Mouse (Mus musculus): ENCODE results near the gene Hmgcs2. TPM values are rescaled to one million over a fixed set of nuclear protein-coding genes. Genes with fewer than 3 reads are reported as not detected.
A peak's percentile ranks its signal among the peaks of the same experiment; 100 is the strongest.

Gene Hmgcs2
- total and polyA plus RNA-seq, 2 experiments = 765 to 1,077 TPM

DNA sequence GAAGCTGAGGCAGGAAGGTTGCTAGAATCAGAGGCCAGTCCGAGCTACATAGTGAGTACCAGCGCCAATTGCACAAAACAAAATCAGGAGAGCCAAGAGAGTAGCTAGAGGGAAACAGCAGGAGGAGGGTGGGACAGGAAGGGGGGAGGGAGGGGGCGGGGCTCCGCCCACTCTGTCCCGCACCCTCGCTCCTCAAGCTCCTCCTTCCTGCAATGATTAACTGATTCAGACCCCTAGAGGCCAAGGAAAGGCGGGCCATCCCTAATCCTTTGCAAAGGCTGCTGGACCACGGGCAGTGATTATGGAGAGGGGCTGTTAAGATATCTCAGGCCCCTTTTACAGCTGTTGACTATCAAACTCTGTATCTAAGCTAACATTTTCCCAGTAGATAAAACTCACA, 68.5 kb downstream of the Hmgcs2 start:
- TF ChIP-seq POLR2A (IDR thresholded peaks at IDR 0.05; ENCODE audit: extremely low read depth, insufficient read depth, low read length) = no peak
- no peak for TF ChIP-seq CTCF (IDR thresholded peaks at IDR 0.05; ENCODE audit: low read depth, low read length)
- Histone ChIP-seq H3K27me3 (ENCODE audit: control insufficient read depth, insufficient read depth, low read length) (0 out of 2 replicates have a peak, but pooled peaks cover 2% of the 10 kb centered on the region), H3K79me2 (ENCODE audit: control insufficient read depth, insufficient read depth, low read length) (no peaks in the 10 kb centered on the region), H3K4me3 (ENCODE audit: insufficient read depth, low read depth, low read length) (no peak overlapping the region), H3K27ac (replicated peaks; ENCODE audit: insufficient read depth, low read depth, low read length) (no peak overlapping the region), H3K36me3 (ENCODE audit: control insufficient read depth, insufficient read depth, low read length) (no peaks in the 10 kb centered on the region), H3K4me1 (ENCODE audit: control insufficient read depth, insufficient read depth, low read length) (no peaks in the 10 kb centered on the region), H3K9ac (ENCODE audit: low read depth, low read length) (no peak overlapping the region)
- 25% methylated on average over 8 of the region's 8 CpGs for WGBS
- peak; percentile 12 for DNase-seq (ENCODE audit: extremely low read depth, low read depth, low spot score)

DNA sequence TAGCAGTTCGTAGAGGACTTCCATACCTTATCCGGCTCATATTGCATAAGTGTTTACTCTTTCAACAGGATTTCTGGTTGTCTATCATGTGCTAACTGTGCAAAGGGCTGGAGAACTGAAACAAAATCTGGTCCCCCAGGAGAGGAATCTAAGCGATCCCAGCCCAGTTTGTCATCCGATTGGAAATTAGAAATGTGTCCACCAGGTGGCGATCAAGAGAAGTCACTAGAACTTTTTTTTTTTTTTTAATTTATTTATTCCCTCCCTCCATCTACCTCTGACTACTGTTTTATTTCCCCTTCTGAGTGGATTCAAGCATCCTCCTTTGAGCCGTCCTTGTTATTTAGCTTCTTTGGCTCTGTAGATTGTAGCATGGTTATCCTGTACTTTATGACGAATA, 73.7 kb downstream of the Hmgcs2 start:
- DNase-seq (ENCODE audit: extremely low read depth, low read depth, low spot score) = peak; percentile 28
- no peak overlapping the region for H3K27ac ChIP-seq (replicated peaks; ENCODE audit: insufficient read depth, low read depth, low read length)
- no peaks in the 10 kb centered on the region for H3K36me3 ChIP-seq (ENCODE audit: control insufficient read depth, insufficient read depth, low read length)
- 26% methylated on average over 7 of the region's 7 CpGs for WGBS
- H3K79me2 ChIP-seq (ENCODE audit: control insufficient read depth, insufficient read depth, low read length) = no peaks in the 10 kb centered on the region
- TF ChIP-seq POLR2A (IDR thresholded peaks at IDR 0.05; ENCODE audit: extremely low read depth, insufficient read depth, low read length) (no peak), CTCF (IDR thresholded peaks at IDR 0.05; ENCODE audit: low read depth, low read length) (peak; percentile 14; the same call in 1 of the 2 replicates)
- no peak overlapping the region for H3K9ac ChIP-seq (ENCODE audit: low read depth, low read length)
- no peak overlapping the region for H3K4me3 ChIP-seq (ENCODE audit: insufficient read depth, low read depth, low read length)
- H3K4me1 ChIP-seq (ENCODE audit: control insufficient read depth, insufficient read depth, low read length) = no peaks in the 10 kb centered on the region
- no peaks in the 10 kb centered on the region for H3K27me3 ChIP-seq (ENCODE audit: control insufficient read depth, insufficient read depth, low read length)

DNA sequence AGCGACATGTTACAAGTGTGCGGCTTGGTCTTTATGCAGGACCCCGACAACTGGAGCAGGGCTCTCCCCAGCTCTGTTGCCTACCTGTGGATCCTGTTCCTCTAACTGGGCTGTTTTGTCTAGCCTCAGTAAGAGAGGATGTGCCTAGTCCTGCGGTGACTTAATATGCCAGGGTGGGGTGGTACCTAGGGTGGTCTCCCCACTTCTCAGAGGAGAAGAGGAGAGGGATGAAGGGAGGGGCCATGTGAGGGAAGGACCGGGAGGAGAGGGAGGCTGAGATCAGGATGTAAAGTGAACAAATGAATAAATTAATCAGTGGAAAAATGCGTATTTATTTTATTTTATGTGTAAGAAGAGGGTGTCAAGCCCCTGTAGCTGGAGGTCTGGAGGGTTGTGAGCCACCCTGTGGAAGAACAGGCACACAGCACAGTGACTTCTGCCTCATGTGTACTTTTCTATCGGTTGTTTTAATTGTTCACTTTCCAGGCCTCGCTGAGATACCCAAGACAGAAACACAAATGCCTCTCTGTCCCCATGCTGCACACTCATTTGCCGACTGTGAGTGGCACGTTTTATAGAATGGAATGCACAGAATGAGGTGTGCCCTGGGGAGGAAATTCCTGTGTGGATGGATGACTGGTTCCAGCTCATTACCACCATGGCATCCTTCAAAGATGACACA, 75.2 kb downstream of the Hmgcs2 start:
- WGBS = 86% methylated on average over 10 of the region's 10 CpGs
- TF ChIP-seq CTCF (IDR thresholded peaks at IDR 0.05; ENCODE audit: low read depth, low read length) = no peak
- no peak for TF ChIP-seq POLR2A (IDR thresholded peaks at IDR 0.05; ENCODE audit: extremely low read depth, insufficient read depth, low read length)
- no peak overlapping the region for H3K9ac ChIP-seq (ENCODE audit: low read depth, low read length)
- no peak overlapping the region for H3K27ac ChIP-seq (replicated peaks; ENCODE audit: insufficient read depth, low read depth, low read length)
- H3K4me3 ChIP-seq (ENCODE audit: insufficient read depth, low read depth, low read length) = no peak overlapping the region
- no peak for DNase-seq (ENCODE audit: extremely low read depth, low read depth, low spot score)
- no peaks in the 10 kb centered on the region for H3K4me1 ChIP-seq (ENCODE audit: control insufficient read depth, insufficient read depth, low read length)
- H3K79me2 ChIP-seq (ENCODE audit: control insufficient read depth, insufficient read depth, low read length) = no peaks in the 10 kb centered on the region
- H3K36me3 ChIP-seq (ENCODE audit: control insufficient read depth, insufficient read depth, low read length) = no peaks in the 10 kb centered on the region
- no peaks in the 10 kb centered on the region for H3K27me3 ChIP-seq (ENCODE audit: control insufficient read depth, insufficient read depth, low read length)

DNA sequence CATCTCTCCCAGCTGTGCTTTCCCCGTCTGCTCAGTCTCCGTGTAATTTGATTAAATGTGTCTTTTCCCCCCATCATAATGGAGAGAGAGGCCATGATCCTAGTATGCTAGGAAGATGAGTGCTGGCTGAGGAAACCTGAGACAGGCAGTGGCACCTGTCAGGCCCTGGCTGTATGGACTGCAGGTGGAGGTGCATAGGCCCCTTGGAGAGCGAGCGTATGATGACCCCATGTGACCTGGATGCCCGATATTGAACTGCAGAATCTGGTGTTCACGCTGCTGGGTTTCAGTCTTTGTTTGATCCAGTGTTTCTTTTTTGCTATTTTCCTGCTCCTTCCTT, 75.8 kb downstream of the Hmgcs2 start:
- Histone ChIP-seq H3K4me1 (ENCODE audit: control insufficient read depth, insufficient read depth, low read length) (no peaks in the 10 kb centered on the region), H3K27me3 (ENCODE audit: control insufficient read depth, insufficient read depth, low read length) (no peaks in the 10 kb centered on the region), H3K4me3 (ENCODE audit: insufficient read depth, low read depth, low read length) (no peak overlapping the region), H3K36me3 (ENCODE audit: control insufficient read depth, insufficient read depth, low read length) (no peaks in the 10 kb centered on the region), H3K79me2 (ENCODE audit: control insufficient read depth, insufficient read depth, low read length) (no peaks in the 10 kb centered on the region), H3K9ac (ENCODE audit: low read depth, low read length) (no peak overlapping the region), H3K27ac (replicated peaks; ENCODE audit: insufficient read depth, low read depth, low read length) (no peak overlapping the region)
- 93% methylated on average over 6 of the region's 6 CpGs for WGBS
- no peak for DNase-seq (ENCODE audit: extremely low read depth, low read depth, low spot score)
- TF ChIP-seq POLR2A (IDR thresholded peaks at IDR 0.05; ENCODE audit: extremely low read depth, insufficient read depth, low read length) (no peak), CTCF (IDR thresholded peaks at IDR 0.05; ENCODE audit: low read depth, low read length) (no peak)

DNA sequence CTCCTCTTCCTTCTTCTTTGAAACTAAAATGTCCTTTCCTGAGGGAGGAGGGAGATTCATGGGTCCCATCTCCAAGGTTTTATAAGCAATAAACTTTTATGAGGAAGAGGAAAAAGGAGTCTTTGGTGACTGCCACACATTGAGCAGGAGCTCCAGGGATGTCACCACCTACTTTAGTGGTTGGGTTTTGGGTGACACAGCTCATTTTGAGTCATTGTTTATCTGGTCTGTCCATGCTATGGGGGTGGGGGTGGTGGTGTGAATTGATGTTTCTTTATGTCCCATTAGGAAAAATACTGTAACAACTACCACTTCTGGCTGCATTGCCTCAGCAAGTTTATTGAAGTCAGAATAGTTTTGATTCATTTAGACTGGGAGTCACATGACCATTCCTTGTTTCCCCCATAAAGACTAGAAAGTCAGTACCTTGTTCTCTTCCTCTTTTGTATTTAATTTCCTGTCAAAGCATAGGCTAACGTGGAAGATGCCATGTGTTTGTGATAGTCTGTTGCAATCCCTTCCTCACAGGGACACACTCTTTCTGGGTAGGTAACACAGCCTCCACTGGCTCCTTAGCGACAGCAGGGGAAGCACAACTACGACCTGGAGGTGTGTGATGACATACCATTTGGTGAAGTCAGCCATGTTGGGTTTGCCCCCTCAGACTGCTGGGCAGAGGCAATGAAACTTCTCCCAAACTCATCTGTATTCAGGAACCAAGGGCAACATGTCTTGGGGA, 76.6 kb downstream of the Hmgcs2 start:
- Histone ChIP-seq H3K27me3 (ENCODE audit: control insufficient read depth, insufficient read depth, low read length) (no peaks in the 10 kb centered on the region), H3K27ac (replicated peaks; ENCODE audit: insufficient read depth, low read depth, low read length) (no peak overlapping the region), H3K79me2 (ENCODE audit: control insufficient read depth, insufficient read depth, low read length) (no peaks in the 10 kb centered on the region), H3K4me1 (ENCODE audit: control insufficient read depth, insufficient read depth, low read length) (no peaks in the 10 kb centered on the region), H3K36me3 (ENCODE audit: control insufficient read depth, insufficient read depth, low read length) (no peaks in the 10 kb centered on the region), H3K9ac (ENCODE audit: low read depth, low read length) (no peak overlapping the region), H3K4me3 (ENCODE audit: insufficient read depth, low read depth, low read length) (no peak overlapping the region)
- DNase-seq (ENCODE audit: extremely low read depth, low read depth, low spot score) = no peak
- 66% methylated on average over 3 of the region's 3 CpGs for WGBS
- no peak for TF ChIP-seq POLR2A (IDR thresholded peaks at IDR 0.05; ENCODE audit: extremely low read depth, insufficient read depth, low read length)
- no peak for TF ChIP-seq CTCF (IDR thresholded peaks at IDR 0.05; ENCODE audit: low read depth, low read length)

Other genes starting within 250 kb of the Hmgcs2 start
- not detected in 2 replicates for gene Adam30, start 119.8 kb upstream of the Hmgcs2 start, total RNA-seq (2014; rRNA removed)
- not detected in 2 replicates for gene Adam30, start 119.8 kb upstream of the Hmgcs2 start, polyA plus RNA-seq (2012; rRNA removed)
- 0.37 TPM in 1 of 2 replicates, not detected in the other for gene Reg4, start 58.3 kb upstream of the Hmgcs2 start, total RNA-seq (2014; rRNA removed)
- gene Reg4, start 58.3 kb upstream of the Hmgcs2 start, polyA plus RNA-seq (2012; rRNA removed) = not detected in 2 replicates
- 0.92 and 3.2 TPM in 2 replicates for gene Phgdh, start 59.6 kb downstream of the Hmgcs2 start, total RNA-seq (2014; rRNA removed)
- 0.39 and 0.48 TPM in 2 replicates for gene Phgdh, start 59.6 kb downstream of the Hmgcs2 start, polyA plus RNA-seq (2012; rRNA removed)
- gene Zfp697, start 102.0 kb downstream of the Hmgcs2 start, total RNA-seq (2014; rRNA removed) = 1.0 and 1.2 TPM in 2 replicates
- gene Zfp697, start 102.0 kb downstream of the Hmgcs2 start, polyA plus RNA-seq (2012; rRNA removed) = 0.73 and 1.3 TPM in 2 replicates
- not detected in 2 replicates for gene Gm4450, start 176.7 kb downstream of the Hmgcs2 start, total RNA-seq (2014; rRNA removed)
- not detected in 2 replicates for gene Gm4450, start 176.7 kb downstream of the Hmgcs2 start, polyA plus RNA-seq (2012; rRNA removed)
- 0.13 and 0.37 TPM in 2 replicates for gene Hsd3b4, start 230.1 kb downstream of the Hmgcs2 start, total RNA-seq (2014; rRNA removed)
- gene Hsd3b4, start 230.1 kb downstream of the Hmgcs2 start, polyA plus RNA-seq (2012; rRNA removed) = not detected in 2 replicates

Data from liver, adult 2 months (tissue).